Mouse (Mus musculus): Measurements from ENCODE around the gene Mmgt2. TPM values are rescaled to one million over a fixed set of nuclear protein-coding genes. Genes with fewer than 3 reads are reported as not detected.

Mmgt2 gene
- 17.3 TPM for polyA plus RNA-seq (2014; fragmentation: Illumina TruSeq; extraction: RNeasy Lipid Tissue Mini Kit (QIAGEN cat#74804); ENCODE audit: low replicate concordance)

GRCm38 (mm10) chr11:62648591-62649391 lies at the start of gene Mmgt2:
Gene Mmgt2 (plus strand): TSS chr11:62648664.

GRCm38 (mm10) chr11:62647661-62648590 lies 538 bp upstream of the Mmgt2 start, which contains the start of gene Lrrc75a:
Gene Lrrc75a (minus strand): TSS chr11:62648523.

Other genes with a start within 250 kb of the Mmgt2 start
- 5.2 TPM for gene Pigl, start 190.2 kb upstream of the Mmgt2 start, polyA plus RNA-seq (2014; fragmentation: Illumina TruSeq; extraction: RNeasy Lipid Tissue Mini Kit (QIAGEN cat#74804); ENCODE audit: low replicate concordance)
- 345 TPM for gene Ncor1, start 190.1 kb upstream of the Mmgt2 start, polyA plus RNA-seq (2014; fragmentation: Illumina TruSeq; extraction: RNeasy Lipid Tissue Mini Kit (QIAGEN cat#74804); ENCODE audit: low replicate concordance)
- gene Cenpv, start 109.4 kb upstream of the Mmgt2 start, polyA plus RNA-seq (2014; fragmentation: Illumina TruSeq; extraction: RNeasy Lipid Tissue Mini Kit (QIAGEN cat#74804); ENCODE audit: low replicate concordance), result 57.5 TPM
- gene Ubb, start 97.5 kb upstream of the Mmgt2 start, polyA plus RNA-seq (2014; fragmentation: Illumina TruSeq; extraction: RNeasy Lipid Tissue Mini Kit (QIAGEN cat#74804); ENCODE audit: low replicate concordance), result 39.4 TPM
- gene Trpv2, start 74.2 kb upstream of the Mmgt2 start, polyA plus RNA-seq (2014; fragmentation: Illumina TruSeq; extraction: RNeasy Lipid Tissue Mini Kit (QIAGEN cat#74804); ENCODE audit: low replicate concordance), result not detected
- gene Lrrc75a, start 141 bp upstream of the Mmgt2 start, polyA plus RNA-seq (2014; fragmentation: Illumina TruSeq; extraction: RNeasy Lipid Tissue Mini Kit (QIAGEN cat#74804); ENCODE audit: low replicate concordance), result 44.6 TPM
- 1.5 TPM for gene Zfp287, start 83.2 kb downstream of the Mmgt2 start, polyA plus RNA-seq (2014; fragmentation: Illumina TruSeq; extraction: RNeasy Lipid Tissue Mini Kit (QIAGEN cat#74804); ENCODE audit: low replicate concordance)
- not detected for gene Gm10428, start 104.4 kb downstream of the Mmgt2 start, polyA plus RNA-seq (2014; fragmentation: Illumina TruSeq; extraction: RNeasy Lipid Tissue Mini Kit (QIAGEN cat#74804); ENCODE audit: low replicate concordance)
- gene Zfp286, start 140.8 kb downstream of the Mmgt2 start, polyA plus RNA-seq (2014; fragmentation: Illumina TruSeq; extraction: RNeasy Lipid Tissue Mini Kit (QIAGEN cat#74804); ENCODE audit: low replicate concordance), result 0.74 TPM
- gene Trim16, start 171.6 kb downstream of the Mmgt2 start, polyA plus RNA-seq (2014; fragmentation: Illumina TruSeq; extraction: RNeasy Lipid Tissue Mini Kit (QIAGEN cat#74804); ENCODE audit: low replicate concordance), result 17.3 TPM
- gene Fbxw10, start 198.4 kb downstream of the Mmgt2 start, polyA plus RNA-seq (2014; fragmentation: Illumina TruSeq; extraction: RNeasy Lipid Tissue Mini Kit (QIAGEN cat#74804); ENCODE audit: low replicate concordance), result 0.22 TPM
- 101 TPM for gene Tvp23b, start 230.8 kb downstream of the Mmgt2 start, polyA plus RNA-seq (2014; fragmentation: Illumina TruSeq; extraction: RNeasy Lipid Tissue Mini Kit (QIAGEN cat#74804); ENCODE audit: low replicate concordance)